Mouse (Mus musculus) E14TG2a.4 (cell line): ENCODE measurements around the gene Amigo3.

Source experiments
- H3K27me3 ChIP-seq: 2 replicates; pipeline ENCODE4 v1.6.1; 2014; ENCODE audit warnings: low read length, control low read depth; ENCODE audit not compliant: insufficient read depth
- H3K36me3 ChIP-seq: 2 replicates; pipeline ENCODE4 v1.6.1; 2014; ENCODE audit warnings: low read length, control low read depth; ENCODE audit not compliant: insufficient read depth
- H3K4me1 ChIP-seq: replicated peaks from 2 replicates; pipeline ENCODE4 v1.6.1; 2014; ENCODE audit warnings: low read depth, low read length, control low read depth
- H3K4me3 ChIP-seq: replicated peaks from 2 replicates; pipeline ENCODE4 v1.5.1; 2014; ENCODE audit warnings: mild to moderate bottlenecking, low read length
- H3K9me3 ChIP-seq: 2 replicates; pipeline ENCODE4 v1.6.1; 2014; ENCODE audit warnings: low read length, control low read depth
- CTCF ChIP-seq: conservative IDR thresholded peaks from 2 replicates; pipeline ENCODE4 v1.5.1; 2014; ENCODE audit warnings: low read length
- NANOG ChIP-seq: IDR thresholded peaks from 2 replicates; pipeline ENCODE4 v1.6.1; 2014; ENCODE audit warnings: borderline replicate concordance, low read length, mixed read lengths
- POU5F1 ChIP-seq: IDR thresholded peaks from 2 replicates; pipeline ENCODE4 v1.6.1; 2014; ENCODE audit warnings: low read length, borderline replicate concordance

Amigo3 gene

GRCm38 (mm10) chr9:108104766-108105548, 52.0 kb downstream of the Amigo3 start:
- H3K4me1 ChIP-seq = peaks cover 51% of the 10 kb centered on the region
- H3K9me3 ChIP-seq = no peaks in the 10 kb centered on the region
- no peak for TF ChIP-seq POU5F1
- no peak for TF ChIP-seq NANOG
- no peak for TF ChIP-seq CTCF
- peaks cover 11% of the 10 kb centered on the region for H3K36me3 ChIP-seq
- H3K27me3 ChIP-seq = peaks cover 73% of the 10 kb centered on the region
- peak overlapping the region; percentile 72 for H3K4me3 ChIP-seq
